In the genomic region with DNA sequence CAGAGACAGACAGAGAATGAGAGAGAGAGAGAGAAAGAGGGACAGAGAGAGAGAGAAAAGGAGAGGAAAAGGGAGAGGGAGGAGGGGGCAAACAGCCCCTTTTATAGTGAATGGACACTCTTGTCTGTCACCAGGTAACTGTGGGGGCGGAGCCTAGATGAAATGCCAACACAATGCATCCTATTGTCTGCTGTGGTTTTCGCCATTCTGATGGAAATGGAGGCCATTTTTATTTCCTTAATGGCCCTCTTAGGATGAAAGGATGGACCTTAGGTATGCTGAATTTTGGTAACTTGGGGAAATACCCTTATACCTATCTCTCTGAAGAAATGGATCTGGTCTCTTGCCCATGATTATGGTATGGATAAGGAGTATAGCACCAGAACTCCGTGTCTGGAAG, we compare ENCODE assay signal across 25 mouse cellular contexts. TPM values are rescaled to one million over a fixed set of nuclear protein-coding genes. Genes with fewer than 3 reads are reported as not detected.
A peak's percentile ranks its signal among the peaks of the same experiment; 100 is the strongest.
DNase-seq lines count a peak whose midpoint lies in the region; ATAC-seq and TF ChIP-seq lines count a peak whose summit lies in the region.
"Had no signal": no experiment of that assay in that cellular context is flagged by ENCODE, and none has a peak within 500 bp of the region (broad histone marks: within the 10 kb centered on the region; RNA-seq: fewer than 3 reads in every experiment).

No protein-coding gene starts in this region.

- no peaks in the 10 kb centered on the region for H3K27me3 ChIP-seq in midbrain, embryonic 11.5 days (ENCODE audit: control insufficient read depth, insufficient read depth, low read length)
- no peaks in the 10 kb centered on the region for H3K27me3 ChIP-seq in midbrain, postnatal 0 days (ENCODE audit: insufficient read depth, low read length)
- H3K27me3 ChIP-seq: embryonic facial prominence, embryonic 13.5 days; embryonic facial prominence, embryonic 15.5 days; forebrain, embryonic 13.5 days; forebrain, embryonic 15.5 days had no signal

- peaks cover 5% of the 10 kb centered on the region; the same call in 1 of the 2 replicates for H3K4me1 ChIP-seq in midbrain, embryonic 11.5 days (ENCODE audit: control insufficient read depth, insufficient read depth, low read length)
- H3K4me1 ChIP-seq in midbrain, postnatal 0 days (ENCODE audit: insufficient read depth, low read length), result no peaks in the 10 kb centered on the region
- H3K4me1 ChIP-seq: embryonic facial prominence, embryonic 13.5 days had no signal

- no peak for ATAC-seq in midbrain, embryonic 11.5 days (ENCODE audit: low FRiP score)
- ATAC-seq in midbrain, postnatal 0 days (ENCODE audit: low FRiP score), result no peak
- ATAC-seq in erythroid progenitor cell, adult 5-6 weeks (replicated peaks; ENCODE audit: low FRiP score, poor library complexity, severe bottlenecking), result no peak
- ATAC-seq: activated CD4-positive, CD25-positive, alpha-beta regulatory T cell, adult 4 months; CD4-positive, CD25-positive, alpha-beta regulatory T cell, adult 4 months; forebrain, embryonic 13.5 days; forebrain, embryonic 15.5 days; forebrain, postnatal 0 days; Patski had no signal

- H3K4me3 ChIP-seq in midbrain, embryonic 11.5 days (ENCODE audit: low read depth, low read length), result no peak overlapping the region
- no peak overlapping the region for H3K4me3 ChIP-seq in midbrain, postnatal 0 days (ENCODE audit: low read depth, low read length)
- H3K4me3 ChIP-seq: embryonic facial prominence, embryonic 13.5 days; embryonic facial prominence, embryonic 15.5 days; erythroblast, embryonic 14.5 days; forebrain, embryonic 13.5 days; forebrain, embryonic 15.5 days had no signal

- no peak overlapping the region for H3K27ac ChIP-seq in midbrain, embryonic 11.5 days (ENCODE audit: low read depth, low read length)
- H3K27ac ChIP-seq in midbrain, postnatal 0 days (ENCODE audit: low read depth, low read length), result no peak overlapping the region
- H3K27ac ChIP-seq: embryonic facial prominence, embryonic 13.5 days; embryonic facial prominence, embryonic 15.5 days; forebrain, embryonic 13.5 days; forebrain, embryonic 15.5 days had no signal

- H3K9me3 ChIP-seq in midbrain, embryonic 11.5 days (ENCODE audit: control insufficient read depth, low read length), result no peaks in the 10 kb centered on the region
- no peaks in the 10 kb centered on the region for H3K9me3 ChIP-seq in midbrain, postnatal 0 days (ENCODE audit: low read length)
- H3K9me3 ChIP-seq: embryonic facial prominence, embryonic 13.5 days; embryonic facial prominence, embryonic 15.5 days; forebrain, embryonic 13.5 days; forebrain, embryonic 15.5 days had no signal

- no peak for TF ChIP-seq CTCF in midbrain, postnatal 0 days (IDR thresholded peaks at IDR 0.05)

- H3K4me2 ChIP-seq in midbrain, embryonic 11.5 days, result no peak overlapping the region
- H3K4me2 ChIP-seq in midbrain, postnatal 0 days (ENCODE audit: low read depth, low read length, poor library complexity, severe bottlenecking), result no peak overlapping the region
- H3K4me2 ChIP-seq: embryonic facial prominence, embryonic 13.5 days; embryonic facial prominence, embryonic 15.5 days; forebrain, embryonic 13.5 days; forebrain, embryonic 15.5 days had no signal

- no peak overlapping the region for H3K9ac ChIP-seq in midbrain, embryonic 11.5 days (ENCODE audit: low read length)
- H3K9ac ChIP-seq in midbrain, postnatal 0 days (replicated peaks; ENCODE audit: low read length, poor library complexity, severe bottlenecking), result no peak overlapping the region
- H3K9ac ChIP-seq: embryonic facial prominence, embryonic 13.5 days; embryonic facial prominence, embryonic 15.5 days; forebrain, embryonic 13.5 days; forebrain, embryonic 15.5 days; forebrain, postnatal 0 days had no signal

- peak; percentile 31 for DNase-seq in midbrain, embryonic 11.5 days (ENCODE audit: low spot score, missing footprints)
- no peak for DNase-seq in midbrain, postnatal 0 days (ENCODE audit: low spot score)
- DNase-seq in R1 (ENCODE audit: low read depth, low spot score), result peak; percentile 86
- DNase-seq in cerebellum, adult 11-12 months, result no peak
- DNase-seq: adrenal gland, adult 8-10 months; adrenal gland, postnatal 14 days; adrenal gland, postnatal 36 days; B cell, adult 2 months; embryo, embryonic 11 days; forebrain, postnatal 0 days had no signal

- WGBS in midbrain, embryonic 11.5 days, result 85% methylated on average over 3 of the region's 3 CpGs
- WGBS in midbrain, postnatal 0 days, result 81% methylated on average over 3 of the region's 3 CpGs

- no peaks in the 10 kb centered on the region for H3K36me3 ChIP-seq in midbrain, embryonic 11.5 days (ENCODE audit: control insufficient read depth, insufficient read depth, low read length)
- H3K36me3 ChIP-seq in midbrain, postnatal 0 days (ENCODE audit: insufficient read depth, low read length), result no peaks in the 10 kb centered on the region
- H3K36me3 ChIP-seq: embryonic facial prominence, embryonic 13.5 days; embryonic facial prominence, embryonic 15.5 days; forebrain, embryonic 15.5 days; G1E had no signal

RNA-seq across cellular contexts. Expression of gene Glrx5, which starts 54.9 kb away (rescaled TPM):
- polyA plus RNA-seq in midbrain, embryonic 11.5 days (2014; fragmentation: Nextera tagmentation; extraction: Ambion mirVana), result 186 and 197 TPM in 2 replicates
- 35.8 and 50.9 TPM in 2 replicates for total RNA-seq in midbrain, postnatal 0 days (2014; rRNA removed)
- 175 and 185 TPM in 2 replicates for polyA plus RNA-seq in midbrain, postnatal 0 days (2015; fragmentation: Nextera tagmentation; extraction: Ambion mirVana)
- total RNA-seq in erythroid progenitor cell, adult 5-6 weeks (2015; ENCODE audit: low replicate concordance), result 285 and 316 TPM in 2 replicates
- total RNA-seq in erythroid progenitor cell, adult 5-6 weeks (2017; ENCODE audit: low replicate concordance), result 129 and 154 TPM in 2 replicates

RNA-seq across cellular contexts. Expression of gene Tcl1b2, which starts 58.5 kb away (rescaled TPM):
- polyA plus RNA-seq in midbrain, embryonic 11.5 days (2014; fragmentation: Nextera tagmentation; extraction: Ambion mirVana), result not detected in 2 replicates
- total RNA-seq in midbrain, postnatal 0 days (2014; rRNA removed), result not detected in 2 replicates
- not detected in 2 replicates for polyA plus RNA-seq in midbrain, postnatal 0 days (2015; fragmentation: Nextera tagmentation; extraction: Ambion mirVana)
- not detected in 2 replicates for total RNA-seq in erythroid progenitor cell, adult 5-6 weeks (2015; ENCODE audit: low replicate concordance)
- total RNA-seq in erythroid progenitor cell, adult 5-6 weeks (2017; ENCODE audit: low replicate concordance), result 0.51 and 4.5 TPM in 2 replicates
- total RNA-seq: adrenal gland, adult 18-20 months; adrenal gland, adult 8-10 months; adrenal gland, postnatal 14 days; adrenal gland, postnatal 36 days; CH12.LX; common myeloid progenitor, adult 5-6 weeks; forebrain, postnatal 0 days; G1E had no signal
- polyA plus RNA-seq: activated CD4-positive, CD25-positive, alpha-beta regulatory T cell, adult 4 months; CD4-positive, CD25-positive, alpha-beta regulatory T cell, adult 4 months; embryonic facial prominence, embryonic 11.5 days; embryonic facial prominence, embryonic 13.5 days; embryonic facial prominence, embryonic 15.5 days; erythroblast, embryonic 14.5 days; forebrain, embryonic 11.5 days; forebrain, embryonic 13.5 days; forebrain, embryonic 15.5 days; forebrain, postnatal 0 days; G1E; Patski had no signal

Comparison
In these comparisons a context has a peak if more than half of its experiments do, and no peak if none do; other contexts are left out.
1. DNase-seq: peak in midbrain, embryonic 11.5 days (single experiment) and R1 (single experiment); none in midbrain, postnatal 0 days (single experiment) and cerebellum, adult 11-12 months (single experiment).